Mouse (Mus musculus) testis, adult 2 months (tissue): Measurements from ENCODE around the gene Fam110a.

Experiments
- CTCF ChIP-seq: fragments of 200-500 bp; IDR thresholded peaks from 2 replicates; pipeline ENCODE4 v1.5.1; 2012; ENCODE audit warnings: low read depth, mild to moderate bottlenecking, inconsistent platforms, low read length, moderate library complexity; ENCODE audit not compliant: control insufficient read depth, insufficient read depth, insufficient replicate concordance
- POLR2A ChIP-seq: fragments of 200-500 bp; IDR thresholded peaks from 2 replicates; pipeline ENCODE4 v1.6.1; 2012; ENCODE audit warnings: low read depth, mild to moderate bottlenecking, inconsistent platforms, low read length, moderate library complexity; ENCODE audit not compliant: control insufficient read depth

DNA sequence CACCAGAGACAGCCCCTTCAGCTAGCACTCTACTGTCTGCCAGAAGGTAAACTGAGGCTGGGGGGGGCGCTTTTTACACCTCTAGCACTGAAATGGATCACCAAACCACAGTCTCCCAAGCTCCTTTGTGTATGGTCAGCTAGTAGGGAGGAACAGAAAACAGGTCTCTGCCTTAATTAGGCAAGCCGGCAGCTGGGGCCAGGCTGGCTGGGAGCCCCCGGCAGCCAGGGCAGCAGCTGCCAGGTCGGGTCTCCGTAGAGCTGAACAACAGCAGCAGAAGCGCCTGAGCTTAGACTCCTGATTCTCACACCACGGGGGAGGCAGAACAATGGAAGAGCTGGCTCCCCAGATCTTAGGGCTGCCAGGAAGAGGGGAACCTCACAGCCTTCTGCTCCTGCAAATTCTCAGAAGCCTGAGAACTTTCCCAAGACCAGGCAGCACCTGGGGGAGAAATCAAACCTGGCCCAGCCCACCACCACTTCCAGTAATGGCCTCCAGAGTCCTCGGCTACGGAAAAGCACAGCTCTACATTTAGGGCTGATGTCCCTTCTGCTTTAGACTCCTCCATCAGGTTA, 12.8 kb downstream of the Fam110a start:
- TF ChIP-seq POLR2A: no peak
- TF ChIP-seq CTCF: no peak
